Mouse (Mus musculus) stomach, embryonic 14.5 days (tissue): Measurements from ENCODE around the gene Kif2a. TPM values are rescaled to one million over a fixed set of nuclear protein-coding genes. Genes with fewer than 3 reads are reported as not detected.

Experiments used
- polyA plus RNA-seq: library from polyadenylated mRNA; unstranded; fragments of >200 nt; fragmentation: Nextera tagmentation; extraction: Ambion mirVana; gene quantifications from 2 replicates; pipeline ENCODE4 v1.2.1, GENCODE M21; 2014

Gene Kif2a
- polyA plus RNA-seq, 1 experiment from 2014 or later = 18.8 TPM

Other genes with a start within 250 kb of the Kif2a start
- 49.3 and 51.9 TPM in 2 replicates for gene Ipo11, start 85.2 kb downstream of the Kif2a start, polyA plus RNA-seq
- 52.3 and 55.9 TPM in 2 replicates for gene Dimt1, start 75.0 kb downstream of the Kif2a start, polyA plus RNA-seq